Mouse (Mus musculus) hindbrain, embryonic 14.5 days (tissue): Measurements from ENCODE around the gene Tmem232. TPM values are rescaled to one million over a fixed set of nuclear protein-coding genes. Genes with fewer than 3 reads are reported as not detected.

ENCODE experiments used
- ATAC-seq: fragments of 200-750 bp; cut with Nextera tagmentation; 2 replicates; pipeline ENCODE4 v1.8.0; 2017; ENCODE audit warnings: moderate number of reproducible peaks, mild to moderate bottlenecking, moderate TSS enrichment, moderate library complexity; ENCODE audit not compliant: low FRiP score
- DNase-seq: peaks from one replicate; pipeline ENCODE4 v3.0.0-alpha.2; 2015; ENCODE audit warnings: low spot score
- H3K27ac ChIP-seq: fragments of 300-500 bp; sonication (generic); 2 replicates; pipeline ENCODE4 v1.5.1; 2014; ENCODE audit warnings: mild to moderate bottlenecking, moderate library complexity
- H3K27me3 ChIP-seq: fragments of 300-500 bp; sonication (generic); 2 replicates; pipeline ENCODE4 v1.6.1; 2014; ENCODE audit warnings: mild to moderate bottlenecking, low read length, mixed read lengths; ENCODE audit not compliant: control insufficient read depth, insufficient read depth
- H3K36me3 ChIP-seq: fragments of 300-500 bp; sonication (generic); replicated peaks from 2 replicates; pipeline ENCODE4 v1.6.1; 2014; ENCODE audit not compliant: control insufficient read depth, insufficient read depth
- H3K4me1 ChIP-seq: fragments of 300-500 bp; sonication (generic); replicated peaks from 2 replicates; pipeline ENCODE4 v1.6.1; 2014; ENCODE audit warnings: antibody characterized with exemption, low read length, mixed read lengths; ENCODE audit not compliant: control insufficient read depth, insufficient read depth
- H3K4me2 ChIP-seq: fragments of 300-500 bp; sonication (generic); replicated peaks from 2 replicates; pipeline ENCODE4 v1.6.1; 2014; ENCODE audit warnings: mild to moderate bottlenecking, moderate library complexity
- H3K4me3 ChIP-seq: fragments of 300-500 bp; sonication (generic); replicated peaks from 2 replicates; pipeline ENCODE4 v1.5.1; 2014; ENCODE audit warnings: mild to moderate bottlenecking, low read length
- H3K9ac ChIP-seq: fragments of 300-500 bp; sonication (generic); 2 replicates; pipeline ENCODE4 v1.6.1; 2014
- H3K9me3 ChIP-seq: fragments of 300-500 bp; sonication (generic); 2 replicates; pipeline ENCODE4 v1.6.1; 2016; ENCODE audit warnings: low read length; ENCODE audit not compliant: control insufficient read depth
- WGBS: fragments of 180-500 bp; shearing (Covaris S2); extraction: QIAGEN DNeasy Blood & Tissue Kit; methylation state at CpG from one replicate; pipeline ENCODE4 v1.1.7; 2014; 5-methylcytosine and 5-hydroxymethylcytosine counted together
- polyA plus RNA-seq: library from polyadenylated mRNA; unstranded; fragments of >200 nt; fragmentation: Nextera tagmentation; extraction: Ambion mirVana; gene quantifications from 2 replicates; pipeline ENCODE4 v1.2.1, GENCODE M21; 2014

Gene Tmem232
- polyA plus RNA-seq, 1 experiment from 2014 or later = 0.62 TPM

- no peak overlapping the region for H3K4me3 ChIP-seq
- no peak overlapping the region for H3K9ac ChIP-seq
- no peaks in the 10 kb centered on the region for H3K27me3 ChIP-seq
- H3K4me2 ChIP-seq = no peak overlapping the region
- ATAC-seq (no peak), DNase-seq (no peak)
- H3K36me3 ChIP-seq = no peaks in the 10 kb centered on the region
- H3K4me1 ChIP-seq = no peaks in the 10 kb centered on the region
- H3K9me3 ChIP-seq = no peaks in the 10 kb centered on the region
- WGBS = 66% methylated on average over 6 of the region's 6 CpGs
- H3K27ac ChIP-seq = no peak overlapping the region
These were observed 22.8 kb upstream of the Tmem232 start for GRCm38 (mm10) chr17:65563345-65563744.

GRCm38 (mm10) chr17:65562761-65563160 is 22.2 kb upstream of the Tmem232 start:
- 7% methylated on average over 5 of the region's 5 CpGs for WGBS
- Histone ChIP-seq H3K27ac (no peak overlapping the region), H3K9me3 (no peaks in the 10 kb centered on the region), H3K4me3 (no peak overlapping the region), H3K4me2 (no peak overlapping the region), H3K27me3 (no peaks in the 10 kb centered on the region), H3K9ac (no peak overlapping the region), H3K36me3 (no peaks in the 10 kb centered on the region), H3K4me1 (no peaks in the 10 kb centered on the region)
- ATAC-seq = no peak
- peak; percentile 96 for DNase-seq

- no peaks in the 10 kb centered on the region for H3K36me3 ChIP-seq
- H3K27me3 ChIP-seq = no peaks in the 10 kb centered on the region
- 79% methylated on average over 6 of the region's 6 CpGs for WGBS
- H3K4me1 ChIP-seq = no peaks in the 10 kb centered on the region
- no peaks in the 10 kb centered on the region for H3K9me3 ChIP-seq
- ATAC-seq (no peak), DNase-seq (no peak)
- no peak overlapping the region for H3K9ac ChIP-seq
- no peak overlapping the region for H3K4me2 ChIP-seq
- H3K27ac ChIP-seq = no peak overlapping the region
- H3K4me3 ChIP-seq = no peak overlapping the region
These were observed 20.9 kb upstream of the Tmem232 start for GRCm38 (mm10) chr17:65561361-65562015.

- WGBS = 58% methylated on average over 5 of the region's 5 CpGs
- Histone ChIP-seq H3K9ac (no peak overlapping the region), H3K4me1 (no peaks in the 10 kb centered on the region), H3K9me3 (no peaks in the 10 kb centered on the region), H3K36me3 (no peaks in the 10 kb centered on the region), H3K27ac (no peak overlapping the region), H3K4me3 (no peak overlapping the region), H3K27me3 (no peaks in the 10 kb centered on the region), H3K4me2 (no peak overlapping the region)
- no peak for DNase-seq
- peak; percentile 59; the same call in 1 of the 2 replicates for ATAC-seq
These were observed 18.7 kb upstream of the Tmem232 start for GRCm38 (mm10) chr17:65559273-65559672.

GRCm38 (mm10) chr17:65558788-65559187 is 18.2 kb upstream of the Tmem232 start:
- no peaks in the 10 kb centered on the region for H3K27me3 ChIP-seq
- peak overlapping the region; percentile 15; the same call in 1 of the 2 replicates for H3K4me2 ChIP-seq
- no peak overlapping the region for H3K4me3 ChIP-seq
- H3K9ac ChIP-seq = no peak overlapping the region
- no peaks in the 10 kb centered on the region for H3K9me3 ChIP-seq
- DNase-seq = no peak
- H3K4me1 ChIP-seq = no peaks in the 10 kb centered on the region
- no peaks in the 10 kb centered on the region for H3K36me3 ChIP-seq
- no peak overlapping the region for H3K27ac ChIP-seq
- no peak for ATAC-seq
- WGBS = 32% methylated on average over 9 of the region's 9 CpGs

GRCm38 (mm10) chr17:65558217-65558616 is 17.6 kb upstream of the Tmem232 start:
- 36% methylated on average over 9 of the region's 9 CpGs for WGBS
- ATAC-seq = no peak
- DNase-seq = peak; percentile 71
- Histone ChIP-seq H3K9ac (no peak overlapping the region), H3K36me3 (no peaks in the 10 kb centered on the region), H3K9me3 (no peaks in the 10 kb centered on the region), H3K4me2 (peak overlapping the region; percentile 15; the same call in 1 of the 2 replicates), H3K4me3 (no peak overlapping the region), H3K4me1 (no peaks in the 10 kb centered on the region), H3K27me3 (no peaks in the 10 kb centered on the region), H3K27ac (no peak overlapping the region)

GRCm38 (mm10) chr17:65557212-65557611 is 16.6 kb upstream of the Tmem232 start:
- DNase-seq (no peak), ATAC-seq (no peak)
- Histone ChIP-seq H3K9ac (no peak overlapping the region), H3K4me3 (no peak overlapping the region), H3K4me1 (no peaks in the 10 kb centered on the region), H3K36me3 (no peaks in the 10 kb centered on the region), H3K9me3 (no peaks in the 10 kb centered on the region), H3K27ac (no peak overlapping the region), H3K27me3 (no peaks in the 10 kb centered on the region), H3K4me2 (no peak overlapping the region)
- WGBS = 79% methylated on average over 6 of the region's 6 CpGs

- no peak for DNase-seq
- Histone ChIP-seq H3K4me3 (no peak overlapping the region), H3K9ac (no peak overlapping the region), H3K4me2 (no peak overlapping the region), H3K9me3 (no peaks in the 10 kb centered on the region), H3K36me3 (no peaks in the 10 kb centered on the region), H3K27ac (no peak overlapping the region), H3K27me3 (no peaks in the 10 kb centered on the region), H3K4me1 (no peaks in the 10 kb centered on the region)
- WGBS = 66% methylated on average over 10 of the region's 10 CpGs
- ATAC-seq = no peak
These were observed 16.2 kb upstream of the Tmem232 start for GRCm38 (mm10) chr17:65556798-65557197.

GRCm38 (mm10) chr17:65552426-65552997 is 11.9 kb upstream of the Tmem232 start:
- H3K4me3 ChIP-seq = no peak overlapping the region
- H3K4me1 ChIP-seq = no peaks in the 10 kb centered on the region
- H3K36me3 ChIP-seq = no peaks in the 10 kb centered on the region
- no peaks in the 10 kb centered on the region for H3K27me3 ChIP-seq
- no peaks in the 10 kb centered on the region for H3K9me3 ChIP-seq
- no peak overlapping the region for H3K4me2 ChIP-seq
- DNase-seq = no peak
- no peak for ATAC-seq
- 86% methylated on average over 12 of the region's 12 CpGs for WGBS
- H3K27ac ChIP-seq = no peak overlapping the region
- H3K9ac ChIP-seq = no peak overlapping the region
